In genomic region chr13:54621155-54621932, GRCm38 (mm10) we compare ENCODE assay signal across 1 mouse cellular context.
A peak's percentile ranks its signal among the peaks of the same experiment; 100 is the strongest.
TF ChIP-seq lines count a peak whose summit lies in the region.

Gene Faf2, plus strand, starts transcription at chr13:54621784.

TF ChIP-seq in CH12.LX, 34 proteins besides CTCF, POLR2A, EP300 and RAD21 (continued from another document):
- TF ChIP-seq MAX (IDR thresholded peaks at IDR 0.05; ENCODE audit: low read length) (peak; percentile 64; the same call in 1 of the 2 replicates), TCF12 (IDR thresholded peaks at IDR 0.05; ENCODE audit: low read depth, low read length) (peak; percentile 95), MEF2A (IDR thresholded peaks at IDR 0.05; ENCODE audit: borderline replicate concordance, low read depth, low read length) (peak; percentile 52; the same call in 1 of the 2 replicates), NRF1 (IDR thresholded peaks at IDR 0.05; ENCODE audit: low read depth, low read length) (peak; percentile 96), CHD2 (IDR thresholded peaks at IDR 0.05; ENCODE audit: low read length) (peak; percentile 85), GABPA (IDR thresholded peaks at IDR 0.05; ENCODE audit: insufficient replicate concordance, low read depth, low read length) (no peak; the same call in 1 of the 2 replicates), HCFC1 (IDR thresholded peaks at IDR 0.05; ENCODE audit: low read depth, low read length) (peak; percentile 82), MAFK (IDR thresholded peaks at IDR 0.05; ENCODE audit: insufficient replicate concordance, low read length) (no peak), ZMIZ1 (IDR thresholded peaks at IDR 0.05; ENCODE audit: low read depth, low read length) (peak; percentile 65), ZC3H11A (IDR thresholded peaks at IDR 0.05; ENCODE audit: low read depth, low read length) (no peak), KAT2A (IDR thresholded peaks at IDR 0.05; ENCODE audit: insufficient replicate concordance, low read length) (peak; percentile 75; the same call in 1 of the 2 replicates), JUND (conservative IDR thresholded peaks at IDR 0.05; ENCODE audit: low read depth, low read length) (no peak), RCOR1 (conservative IDR thresholded peaks at IDR 0.05; ENCODE audit: low read depth, low read length) (no peak), TBP (conservative IDR thresholded peaks at IDR 0.05; ENCODE audit: low read depth, low read length) (peak; percentile 83; the same call in 1 of the 2 replicates), PAX5 (IDR thresholded peaks at IDR 0.05; ENCODE audit: low read length) (no peak), ETS1 (conservative IDR thresholded peaks at IDR 0.05; ENCODE audit: low read depth, low read length) (peak; percentile 37; the same call in 1 of the 2 replicates), SMC3 (IDR thresholded peaks at IDR 0.05; ENCODE audit: low read depth, low read length) (peak; percentile 58), E2F4 (IDR thresholded peaks at IDR 0.05; ENCODE audit: insufficient replicate concordance, low read depth, low read length) (0 out of 2 replicates have a peak, but pooled peaks have one; percentile 60), IRF4 (IDR thresholded peaks at IDR 0.05; ENCODE audit: low read depth, low read length) (peak; percentile 68), POLR2AphosphoS2 (IDR thresholded peaks at IDR 0.05; ENCODE audit: low read depth, low read length) (peak; percentile 68; the same call in 1 of the 2 replicates), NELFE (IDR thresholded peaks at IDR 0.05; ENCODE audit: low read depth, low read length) (peak; percentile 90), CHD1 (IDR thresholded peaks at IDR 0.05; ENCODE audit: low read depth, low read length) (no peak)
